Mouse (Mus musculus): ENCODE data around the gene Loxl3.

Loxl3 gene

DNA sequence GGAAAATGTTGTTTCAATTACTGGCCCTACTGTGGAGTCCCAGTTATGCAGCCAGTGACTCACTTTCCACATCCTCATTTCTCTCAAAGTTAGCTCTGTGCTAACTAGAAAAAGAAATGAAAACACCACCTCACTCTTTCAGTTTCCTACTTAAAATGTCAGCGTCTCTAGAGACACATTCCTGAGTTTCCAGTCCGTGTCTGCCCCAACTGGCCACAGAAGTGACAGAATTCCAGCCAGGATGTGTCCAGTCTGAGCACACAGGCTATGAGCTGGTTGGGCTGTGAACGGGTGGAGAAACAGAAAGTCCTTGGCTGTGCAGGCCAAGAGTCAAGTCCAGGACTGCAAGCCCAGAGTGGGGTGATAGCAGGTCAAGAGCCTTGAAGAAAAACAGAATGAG, 16.8 kb upstream of the Loxl3 start:
- no peak for DNase-seq (ENCODE audit: low spot score)

DNA sequence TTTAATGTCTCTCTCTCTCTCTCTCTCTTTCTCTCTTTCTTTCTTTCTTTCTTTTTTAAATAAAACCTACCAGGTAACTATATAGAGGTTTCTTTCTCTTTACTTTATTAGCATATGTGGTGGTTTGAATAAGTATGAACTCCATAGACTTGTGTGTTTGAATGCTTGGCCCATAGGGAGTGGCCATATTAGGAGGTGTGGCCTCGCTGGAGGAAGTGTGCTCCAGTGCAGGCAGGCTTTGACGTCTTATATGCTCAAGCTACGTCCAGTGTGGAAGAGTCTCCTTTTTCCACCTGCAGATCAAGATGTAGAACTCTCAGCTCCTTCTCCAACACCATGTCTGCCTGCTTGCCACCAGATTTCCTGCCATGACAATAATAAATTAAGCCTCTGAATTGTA, 14.9 kb upstream of the Loxl3 start:
- no peak for DNase-seq (ENCODE audit: low spot score)

DNA sequence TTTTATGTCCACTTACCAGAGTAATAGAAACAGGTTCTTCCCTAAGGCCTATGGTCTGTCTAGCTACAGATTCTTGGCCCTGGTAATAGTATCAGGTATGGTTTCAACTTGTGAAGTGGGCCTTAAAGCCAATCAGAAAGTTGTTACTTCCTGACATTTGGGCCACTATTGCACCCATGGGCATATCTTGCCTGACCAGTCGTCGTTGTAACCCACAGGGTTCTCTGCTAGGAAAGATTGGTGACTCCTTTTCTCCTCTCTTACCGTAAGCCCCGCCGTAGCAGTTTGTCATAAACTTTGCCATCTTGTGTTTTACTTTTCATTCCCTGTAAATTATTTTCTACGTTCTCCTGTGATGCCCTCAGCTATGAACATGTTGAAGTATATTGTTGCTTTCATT, 13.9 kb upstream of the Loxl3 start:
- no peak for DNase-seq (ENCODE audit: low spot score)

DNA sequence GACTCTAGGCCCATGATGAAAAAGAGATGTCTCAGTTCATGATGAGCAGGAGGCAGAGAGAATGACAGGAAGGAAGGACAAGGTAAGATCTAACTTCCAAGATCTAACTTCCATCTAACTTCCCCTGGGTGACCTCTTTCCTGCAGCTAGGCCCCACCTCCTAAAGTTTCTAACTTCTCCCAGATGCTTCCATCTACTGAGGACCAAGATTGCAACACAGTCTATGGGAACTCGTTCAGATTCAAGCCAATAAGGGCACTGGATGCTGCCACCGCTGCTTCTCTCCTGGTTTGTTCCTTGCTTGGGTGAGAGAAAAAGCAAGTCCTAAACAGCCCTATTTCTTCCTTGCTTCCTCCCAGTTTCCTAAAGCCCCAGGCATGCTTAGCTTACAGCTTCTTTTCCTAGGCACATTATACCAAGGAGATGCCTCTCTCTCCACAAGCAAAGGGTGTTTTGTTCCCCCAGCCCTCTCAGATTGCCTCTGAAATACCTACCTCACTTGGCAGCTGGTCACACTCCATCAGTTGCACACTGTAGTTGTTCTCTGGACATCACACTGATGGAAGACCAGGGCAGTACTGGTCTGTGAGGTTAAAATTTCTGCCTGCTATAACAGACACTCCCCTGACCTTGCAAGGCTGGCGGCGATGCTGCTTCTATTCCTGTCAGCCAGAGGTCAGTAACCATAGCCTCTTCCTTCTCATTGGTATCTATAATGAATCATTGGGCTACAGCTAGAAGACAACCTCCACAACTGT, 13.0 kb upstream of the Loxl3 start:
- DNase-seq (ENCODE audit: low spot score): no peak

DNA sequence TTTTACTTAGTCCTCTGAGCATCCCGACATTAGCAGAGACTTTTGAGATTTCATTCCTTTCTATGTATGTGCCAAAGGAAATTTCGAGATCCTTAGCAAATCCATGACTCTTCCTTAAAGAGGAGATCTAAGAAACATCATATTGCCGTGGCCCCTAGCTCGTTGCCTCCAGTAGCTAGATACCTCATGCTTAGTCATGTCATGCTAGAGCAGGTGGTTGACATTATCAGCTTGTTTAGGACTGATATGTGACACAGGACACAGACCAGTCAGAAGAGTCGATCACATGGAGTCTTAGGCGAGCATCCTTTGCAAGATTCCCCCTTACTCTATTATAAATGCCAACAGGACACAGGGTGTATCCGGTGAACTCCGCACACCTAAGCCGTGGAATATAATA, 11.0 kb upstream of the Loxl3 start:
- no peak for DNase-seq (ENCODE audit: low spot score)

DNA sequence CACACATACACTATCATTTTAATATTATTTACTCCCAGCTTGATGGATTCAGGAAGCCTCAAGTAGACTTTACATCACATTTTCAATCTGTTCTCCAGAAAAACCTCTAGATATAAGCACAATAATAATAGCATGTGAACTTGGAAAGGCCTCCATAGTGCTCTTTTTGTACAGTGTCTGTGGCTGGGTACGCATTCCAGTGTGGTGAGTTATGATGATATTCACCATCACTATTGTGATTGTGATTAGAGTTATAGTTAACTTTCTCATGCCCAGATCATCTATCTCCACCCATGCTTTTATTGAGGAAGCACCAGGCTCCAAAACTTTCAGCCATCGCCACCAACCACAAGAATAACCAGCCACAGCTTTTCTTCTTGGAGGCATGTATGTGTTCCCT, 10.2 kb upstream of the Loxl3 start:
- DNase-seq (ENCODE audit: low spot score): no peak

DNA sequence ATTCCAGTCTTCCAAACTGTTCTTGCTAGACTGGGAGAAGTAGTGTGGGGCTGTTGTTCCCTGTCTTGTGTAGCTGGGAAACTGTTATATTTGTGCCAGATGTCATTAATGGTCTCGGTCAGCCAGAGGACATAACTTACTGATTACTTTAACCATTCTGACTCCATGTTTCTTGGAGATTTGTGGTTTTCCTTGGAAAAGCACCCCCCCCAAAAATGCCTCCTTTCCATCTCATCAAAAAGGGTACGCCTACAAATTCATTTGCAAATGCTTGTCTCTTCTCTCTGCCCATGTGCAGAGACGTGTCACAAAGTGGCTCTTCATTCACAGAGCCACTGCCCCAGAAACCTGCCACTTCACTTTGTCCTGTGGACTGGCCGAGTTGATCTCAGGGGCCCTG, 9.6 kb upstream of the Loxl3 start:
- no peak for DNase-seq (ENCODE audit: low spot score)

DNA sequence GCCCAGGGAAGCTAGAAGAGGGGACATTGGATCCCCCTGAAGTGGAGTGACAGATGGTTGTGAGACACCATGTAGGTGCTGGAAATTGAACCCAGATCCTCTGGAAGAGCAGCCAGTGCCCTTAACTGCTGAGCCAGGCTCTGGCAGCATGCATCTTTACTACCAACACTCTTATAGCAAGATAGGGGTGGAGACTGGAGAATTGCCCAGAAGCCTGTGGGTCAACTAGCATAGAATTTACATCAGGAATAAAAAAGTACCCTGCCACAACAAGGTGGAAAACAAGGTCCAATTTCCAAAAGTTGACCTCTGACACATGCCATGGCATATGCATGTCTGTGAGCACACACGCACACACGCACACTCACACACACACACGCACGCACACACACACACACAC, 8.8 kb upstream of the Loxl3 start:
- DNase-seq (ENCODE audit: low spot score): no peak

DNA sequence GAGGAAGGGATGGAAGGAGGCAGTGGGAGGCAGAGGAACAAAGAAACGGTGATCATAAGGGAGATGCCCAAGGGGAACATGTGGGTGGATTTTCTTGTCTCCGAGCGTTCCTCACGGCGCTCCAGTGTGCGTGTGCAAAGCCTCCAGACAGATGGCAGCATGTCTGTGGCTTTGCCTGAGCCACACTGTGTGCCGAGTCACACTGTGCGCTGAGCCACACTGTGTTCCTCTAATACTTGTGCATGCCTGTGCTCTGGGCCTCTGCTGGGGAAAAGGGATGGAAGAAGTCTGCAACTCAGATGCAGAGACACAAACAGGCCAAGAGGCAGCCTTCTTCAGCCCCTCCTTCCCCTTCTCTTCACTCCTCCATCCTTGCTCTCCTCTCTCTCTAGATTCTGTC, 6.7 kb upstream of the Loxl3 start:
- no peak for DNase-seq (ENCODE audit: low spot score)

DNA sequence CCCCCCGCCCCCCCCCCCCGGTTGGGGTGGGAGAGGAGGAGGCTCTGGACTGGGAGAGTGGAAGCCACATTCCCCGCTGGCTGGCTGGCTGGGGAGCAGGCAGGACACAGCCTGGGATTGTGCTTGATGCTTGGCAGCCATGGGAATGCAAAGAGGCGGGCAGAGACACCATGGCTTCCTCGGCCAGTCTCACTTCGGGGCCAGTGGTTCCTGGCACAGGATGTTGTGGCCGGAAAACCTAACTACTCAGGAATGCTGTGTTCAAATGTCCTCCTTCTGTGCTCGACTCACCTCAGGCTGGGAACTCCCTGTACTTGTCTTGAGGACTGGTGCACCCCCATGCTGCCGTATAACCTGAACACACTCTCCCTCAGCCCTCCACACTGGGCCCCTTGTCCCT, 6.3 kb upstream of the Loxl3 start:
- DNase-seq (ENCODE audit: low spot score): no peak

DNA sequence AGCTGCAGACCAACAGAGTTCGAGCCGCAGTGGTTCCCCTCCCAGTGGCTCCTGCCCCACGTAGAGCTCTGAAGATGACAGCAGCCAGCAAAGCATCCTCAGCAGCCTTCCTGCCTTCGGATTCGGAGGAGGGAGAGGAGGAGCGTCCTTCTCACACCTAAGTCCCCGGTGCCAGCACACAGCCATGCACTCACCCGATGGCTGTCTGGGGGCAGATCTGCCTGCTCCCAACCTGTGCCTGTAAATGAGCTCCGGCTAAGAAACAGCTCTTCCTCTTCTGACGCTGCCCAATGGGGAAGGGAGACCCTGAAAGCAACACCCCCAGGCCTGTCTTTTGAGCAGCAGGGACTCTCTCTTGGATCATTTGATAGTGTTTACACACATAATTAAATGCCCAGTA, 4.2 kb upstream of the Loxl3 start:
- no peak for DNase-seq (ENCODE audit: low spot score)

DNA sequence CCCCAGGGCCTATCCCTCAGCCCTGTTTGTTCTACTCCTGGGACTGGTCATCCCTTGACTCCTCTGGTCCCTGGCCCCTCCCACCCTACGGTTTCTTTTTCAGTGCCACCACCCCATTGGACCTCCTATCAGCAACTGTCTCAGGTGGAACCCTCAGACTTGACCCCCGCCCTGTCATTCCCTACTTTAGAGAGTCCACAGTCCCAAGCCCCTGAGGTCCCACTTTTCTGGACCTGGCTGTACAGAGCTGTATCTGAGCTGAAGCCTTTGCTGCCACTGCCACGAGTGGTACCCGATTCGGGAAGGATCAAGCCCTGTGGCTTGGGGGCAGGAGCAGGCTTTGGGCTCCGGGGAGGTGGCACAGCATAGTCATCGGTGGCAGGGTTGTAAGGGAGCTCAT, 2.9 kb upstream of the Loxl3 start:
- no peak for DNase-seq (ENCODE audit: low spot score)

DNA sequence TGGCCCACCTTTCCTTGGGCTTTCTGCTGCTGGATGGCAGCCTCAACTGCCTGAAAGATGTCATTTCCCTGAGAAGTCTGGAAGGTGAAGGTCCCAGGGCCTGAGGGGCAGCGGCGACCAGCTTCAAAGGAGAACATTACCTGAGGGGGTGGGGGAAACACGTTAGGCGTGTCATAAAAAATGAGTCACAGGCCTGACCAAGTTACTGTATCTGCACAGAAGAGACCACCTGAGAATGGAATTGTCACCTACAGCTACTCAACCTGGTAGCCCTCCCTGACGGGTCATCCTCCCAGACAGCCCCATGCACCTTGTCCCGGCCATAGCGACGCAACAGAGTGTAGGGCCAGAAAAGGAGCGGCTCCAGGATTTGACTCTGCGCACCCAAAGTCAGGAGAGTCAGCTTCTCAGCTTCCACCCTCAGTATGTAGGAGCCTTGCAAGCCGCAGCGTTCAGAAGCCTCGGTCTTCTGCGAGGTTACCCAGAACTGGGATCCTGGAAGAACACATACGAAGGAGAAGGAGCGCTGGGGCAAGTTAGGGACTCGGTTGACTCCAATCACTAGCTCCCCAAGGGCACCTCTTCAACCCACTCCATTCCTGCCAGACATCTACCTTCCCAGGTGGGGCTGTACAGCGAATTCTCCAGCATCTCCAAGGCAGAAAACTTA, 1.9 kb upstream of the Loxl3 start:
- DNase-seq (ENCODE audit: low spot score): no peak

DNA sequence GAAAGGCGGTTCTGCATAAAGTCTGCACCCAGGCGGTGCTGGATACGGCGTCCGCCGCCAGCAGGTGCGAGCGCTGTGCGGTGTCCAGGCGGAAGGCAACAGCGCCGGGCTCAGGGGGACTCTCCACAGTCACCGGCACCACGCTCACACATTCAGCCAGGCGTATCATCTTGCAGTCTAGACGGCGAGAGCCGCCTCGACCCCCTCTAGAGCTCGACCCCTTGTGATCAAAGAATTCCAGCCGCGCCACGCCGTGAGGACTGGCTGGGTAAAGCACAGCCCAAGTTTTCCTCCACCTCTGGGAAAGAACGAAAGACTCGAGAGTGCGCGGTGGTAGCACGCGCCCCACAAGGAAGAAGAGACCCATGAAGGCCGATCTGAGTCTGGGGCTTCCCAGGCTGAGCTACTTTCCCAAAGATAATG, 1.2 kb upstream of the Loxl3 start:
- DNase-seq (ENCODE audit: low spot score): peak; percentile 62

DNA sequence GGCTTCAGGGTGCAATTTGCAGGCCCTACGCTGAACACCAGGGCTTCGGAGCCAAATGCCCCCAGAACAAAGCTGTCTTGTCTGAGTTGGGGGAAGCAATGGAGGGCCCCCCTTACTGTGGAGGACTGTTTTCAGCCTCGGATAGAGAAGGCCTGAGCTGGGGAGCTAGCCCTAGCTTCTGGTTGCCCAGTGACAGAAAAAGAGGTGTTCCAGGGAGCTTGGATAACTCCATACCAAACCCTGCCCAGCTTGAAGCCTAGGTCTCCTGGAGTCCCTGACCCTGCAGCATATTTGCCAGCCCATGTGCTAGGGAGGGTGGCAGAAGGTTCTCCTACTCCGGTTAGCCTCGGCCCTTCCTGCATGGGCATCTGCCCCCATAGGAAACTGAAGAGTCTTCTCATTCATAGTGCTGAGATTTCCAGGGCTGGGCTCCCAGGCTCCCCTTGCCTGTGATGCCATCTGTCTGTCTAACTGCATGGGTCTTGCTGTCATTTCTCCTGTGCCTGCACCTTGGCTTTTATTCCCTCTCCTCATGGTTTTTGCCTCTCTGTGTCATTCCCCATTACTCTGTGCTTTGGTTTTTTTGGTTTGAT, 586 bp downstream of the Loxl3 start:
- DNase-seq (ENCODE audit: low spot score): no peak

DNA sequence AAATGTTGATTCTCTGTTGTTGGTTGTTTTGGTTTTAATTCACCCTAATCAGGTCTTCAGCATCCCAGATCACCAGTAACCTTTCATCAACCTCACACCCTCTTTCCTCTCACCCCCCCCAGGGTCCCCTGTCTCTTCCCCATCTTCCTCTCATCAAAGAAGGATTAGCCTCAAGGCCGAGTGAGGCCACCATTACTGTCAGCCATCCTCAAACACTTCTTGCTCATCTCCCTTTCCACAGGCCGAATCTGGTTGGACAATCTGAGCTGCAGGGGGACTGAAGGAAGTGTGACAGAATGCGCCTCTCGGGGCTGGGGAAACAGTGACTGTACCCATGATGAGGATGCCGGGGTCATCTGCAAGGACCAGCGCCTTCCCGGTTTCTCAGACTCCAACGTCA, 3.2 kb downstream of the Loxl3 start:
- no peak for DNase-seq (ENCODE audit: low spot score)

DNA sequence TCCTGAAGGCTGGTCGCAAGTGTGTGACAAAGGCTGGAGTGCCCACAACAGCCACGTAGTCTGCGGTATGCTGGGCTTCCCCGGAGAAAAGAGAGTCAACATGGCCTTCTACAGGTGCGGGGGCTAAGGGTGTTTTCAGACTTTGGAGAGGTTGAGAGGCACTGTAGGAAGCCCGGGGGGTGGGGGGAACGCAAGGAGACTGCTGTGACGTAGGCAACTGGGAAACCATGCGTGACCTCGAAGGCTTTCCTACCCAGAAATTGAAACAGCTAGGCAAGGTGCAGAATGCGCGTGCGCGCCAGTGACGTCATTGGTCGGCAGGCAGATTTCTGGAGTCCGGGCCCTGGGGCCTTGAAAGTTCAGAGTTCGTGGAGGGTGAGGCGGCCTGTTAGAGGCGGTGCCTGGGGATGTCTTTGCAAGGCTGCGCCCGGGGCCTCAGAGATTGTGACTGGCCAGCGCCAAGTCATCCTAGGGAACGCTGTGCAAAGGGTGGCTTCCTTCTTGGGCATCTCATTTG, 4.6 kb downstream of the Loxl3 start:
- peak; percentile 90 for DNase-seq (ENCODE audit: low spot score)

DNA sequence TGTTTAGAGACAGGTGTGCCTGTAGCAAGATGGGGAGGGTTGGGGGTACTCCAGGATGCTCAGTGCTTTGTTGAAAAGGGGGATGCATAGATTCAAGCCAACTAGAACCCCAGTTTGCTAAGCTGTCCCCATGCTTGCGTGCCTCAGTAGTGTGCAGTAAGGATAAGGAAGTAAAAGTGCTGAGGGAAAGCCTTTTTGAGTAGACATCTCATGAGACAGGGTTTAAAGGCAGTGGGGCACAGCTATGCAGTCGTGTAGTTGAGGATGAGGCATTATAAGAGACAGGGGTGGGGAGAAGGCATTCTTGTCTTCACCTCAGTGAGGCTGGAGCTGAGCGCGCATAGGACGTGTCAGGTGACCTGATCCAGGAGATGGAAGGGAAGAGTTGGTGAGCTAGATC, 6.6 kb downstream of the Loxl3 start:
- no peak for DNase-seq (ENCODE audit: low spot score)

DNA sequence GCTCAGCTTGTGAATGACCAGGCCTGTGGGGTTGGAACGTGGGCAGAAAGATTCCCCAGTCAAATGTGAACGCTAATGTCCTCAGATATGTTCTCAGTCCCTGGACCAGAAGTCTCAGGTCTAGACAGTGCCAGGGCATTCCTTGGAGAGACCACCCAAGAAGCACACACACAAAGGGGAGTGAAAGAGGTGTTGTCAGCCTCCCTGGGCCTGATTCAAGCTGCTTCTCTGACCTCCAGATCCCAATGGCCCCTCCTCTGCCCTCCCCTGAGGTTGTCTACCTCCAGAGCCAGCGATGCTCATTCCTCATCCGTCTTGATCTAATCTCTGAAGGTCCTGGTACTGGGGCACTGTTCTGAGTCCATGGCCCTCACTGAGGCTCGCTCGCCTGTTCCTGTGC, 9.6 kb downstream of the Loxl3 start:
- DNase-seq (ENCODE audit: low spot score): no peak

DNA sequence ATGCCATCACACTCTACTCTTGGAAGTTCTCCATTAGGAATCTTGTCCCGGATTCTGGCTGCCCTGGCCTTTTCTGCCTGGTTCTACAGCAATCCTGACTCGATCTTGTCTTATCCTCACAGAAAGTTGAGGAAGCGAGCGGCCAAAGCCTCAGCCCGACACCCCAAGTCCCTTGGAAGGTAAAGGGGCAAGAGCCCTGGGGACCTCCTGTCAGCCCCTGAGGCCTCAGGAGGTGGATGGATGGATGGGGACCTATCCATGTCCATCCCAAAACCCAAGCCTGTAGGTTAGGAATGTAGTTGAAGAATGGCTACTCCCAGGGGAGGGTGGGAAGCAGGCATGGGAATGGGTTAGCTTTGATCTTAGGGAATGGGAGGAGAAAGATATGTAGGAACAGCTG, 10.0 kb downstream of the Loxl3 start:
- no peak for DNase-seq (ENCODE audit: low spot score)

DNA sequence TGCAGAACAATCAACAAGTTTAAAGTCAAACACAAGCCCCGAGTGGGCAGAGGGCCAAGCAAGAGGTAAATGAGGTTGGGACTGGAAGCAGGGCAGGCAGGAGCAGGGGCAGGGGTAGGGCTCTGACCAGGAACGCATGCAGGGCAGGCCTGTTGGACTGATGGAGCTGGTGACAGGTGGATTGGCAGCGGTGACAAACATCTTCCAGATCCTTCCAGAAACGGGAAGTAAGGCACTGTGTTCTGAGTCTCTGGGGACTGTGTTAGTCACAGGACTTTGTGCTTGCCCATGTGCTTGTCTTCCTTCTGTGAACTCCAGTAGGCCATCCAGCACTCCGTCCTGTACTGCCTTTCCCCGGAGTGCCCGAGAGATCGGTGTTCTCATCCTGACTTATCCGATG, 10.8 kb downstream of the Loxl3 start:
- no peak for DNase-seq (ENCODE audit: low spot score)

DNA sequence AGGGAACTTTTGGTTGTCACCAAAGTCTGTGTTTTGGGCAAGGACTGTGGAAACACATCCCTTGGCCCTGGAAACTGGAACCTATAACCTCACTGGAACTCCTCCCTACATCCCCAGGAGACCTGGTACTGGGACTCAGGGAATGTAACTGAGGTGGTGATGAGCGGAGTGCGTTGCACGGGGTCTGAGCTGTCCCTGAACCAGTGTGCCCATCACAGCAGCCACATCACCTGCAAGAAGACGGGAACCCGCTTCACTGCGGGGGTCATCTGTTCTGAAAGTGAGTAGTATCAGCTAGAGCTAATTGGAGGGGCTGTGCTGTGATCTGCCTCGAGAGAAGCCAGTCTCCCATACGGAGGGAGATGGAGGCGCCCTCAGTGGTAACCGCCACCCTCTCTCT, 15.4 kb downstream of the Loxl3 start:
- no peak for DNase-seq (ENCODE audit: low spot score)

DNA sequence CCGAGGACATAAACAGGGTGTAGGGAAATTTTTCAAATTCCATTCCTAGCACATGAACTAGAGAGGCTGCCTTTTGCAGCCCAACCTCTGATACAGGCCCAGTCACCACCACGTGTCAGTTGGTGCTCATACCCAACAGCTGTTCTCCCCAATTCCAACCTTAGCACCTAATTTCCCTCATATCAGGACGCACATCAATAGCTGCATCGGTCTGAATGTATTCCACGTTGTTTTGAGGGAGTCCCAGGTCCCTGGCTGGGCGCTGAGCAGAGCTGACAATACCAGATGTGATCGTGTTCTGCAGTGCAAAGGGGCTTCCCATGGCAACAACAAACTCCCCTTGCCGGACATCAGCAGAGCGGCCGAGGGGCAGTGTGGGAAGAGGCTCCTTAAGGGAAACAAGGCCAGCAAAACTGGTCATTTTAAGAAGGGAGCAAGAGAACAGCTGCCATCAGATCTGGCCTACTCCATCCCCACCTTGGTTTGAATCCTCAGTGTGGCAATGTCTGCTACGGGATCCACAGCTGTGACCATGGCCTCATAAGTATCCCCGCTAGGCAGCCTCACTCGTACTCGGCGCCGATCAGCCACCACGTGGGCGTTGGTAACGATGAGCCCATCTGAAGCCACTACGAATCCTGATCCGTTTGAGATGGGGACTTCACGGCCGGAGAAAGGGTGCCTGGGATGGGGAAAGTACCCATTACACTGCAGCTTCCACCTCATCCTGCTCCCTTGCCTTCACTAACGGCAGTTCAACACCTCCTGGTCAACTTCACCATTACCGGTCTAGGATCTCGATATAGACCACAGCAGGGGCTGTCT, 19.4 kb downstream of the Loxl3 start:
- DNase-seq (ENCODE audit: low spot score): peak; percentile 45
